Mouse (Mus musculus): ENCODE data around the gene Fam219a.
A peak's percentile ranks its signal among the peaks of the same experiment; 100 is the strongest.

The Fam219a gene

DNA sequence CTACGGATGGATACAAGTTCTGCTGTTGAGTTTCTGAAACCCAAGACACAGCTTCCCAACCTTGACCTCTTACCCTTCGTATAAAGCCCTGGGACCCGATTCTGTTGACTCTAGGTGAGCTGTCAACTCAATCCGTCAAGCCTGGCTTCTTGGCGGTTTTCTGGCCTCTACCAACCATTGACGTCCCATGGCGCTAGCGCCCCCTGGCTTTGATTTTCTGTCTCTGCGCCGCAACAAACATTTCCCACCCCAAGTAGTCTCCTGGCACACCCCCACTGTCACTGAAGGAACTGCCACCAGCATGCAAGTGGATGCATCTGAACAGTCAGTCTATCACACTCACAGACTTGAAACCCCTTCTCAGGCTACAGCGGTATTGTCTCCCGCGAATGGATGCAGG, 63.2 kb downstream of the Fam219a start:
- DNase-seq (ENCODE audit: low spot score in 2 of 2), result peak in 1 of 2 experiments; percentile 60

DNA sequence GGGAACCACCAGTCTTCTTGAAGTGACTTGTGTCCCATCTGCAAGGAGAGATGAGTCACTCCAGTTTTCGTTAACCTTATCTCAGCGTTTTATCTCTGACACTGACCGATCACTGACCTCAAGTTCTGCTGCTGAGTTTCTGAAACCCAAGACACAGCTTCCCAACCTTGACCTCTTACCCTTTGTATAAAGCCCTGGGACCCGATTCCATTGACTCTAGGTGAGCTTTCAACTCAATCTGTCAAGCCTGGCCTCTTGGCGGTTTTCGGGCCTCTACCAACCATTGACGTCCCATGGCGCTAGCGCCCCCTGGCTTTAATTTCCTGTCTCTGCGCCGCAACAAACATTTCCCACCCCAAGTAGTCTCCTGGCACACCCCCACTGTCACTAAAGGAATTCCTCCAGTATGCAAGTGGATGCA, 64.2 kb downstream of the Fam219a start:
- peak in 1 of 2 experiments; percentile 18 for DNase-seq (ENCODE audit: low spot score in 2 of 2)

DNA sequence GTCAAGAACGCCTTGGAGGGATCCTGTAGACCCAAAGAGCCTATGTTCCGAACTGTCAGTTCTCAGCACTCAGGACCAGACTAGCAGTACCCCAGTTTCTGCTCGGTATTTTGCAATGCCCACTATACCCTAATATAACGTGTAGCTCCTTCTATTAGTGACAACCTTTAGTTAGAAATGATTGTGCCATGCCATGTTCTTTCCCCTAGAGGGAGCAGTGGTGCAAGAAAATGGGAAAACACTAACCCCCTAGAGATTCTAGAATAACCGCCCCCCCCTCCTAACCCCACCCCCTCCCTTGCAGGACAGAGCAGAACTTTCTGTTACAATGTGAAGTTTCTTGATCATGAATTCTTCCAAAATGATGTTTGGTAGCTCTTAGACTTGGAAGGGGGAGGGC, 65.0 kb downstream of the Fam219a start:
- no peak for DNase-seq (ENCODE audit: low spot score in 2 of 2)

DNA sequence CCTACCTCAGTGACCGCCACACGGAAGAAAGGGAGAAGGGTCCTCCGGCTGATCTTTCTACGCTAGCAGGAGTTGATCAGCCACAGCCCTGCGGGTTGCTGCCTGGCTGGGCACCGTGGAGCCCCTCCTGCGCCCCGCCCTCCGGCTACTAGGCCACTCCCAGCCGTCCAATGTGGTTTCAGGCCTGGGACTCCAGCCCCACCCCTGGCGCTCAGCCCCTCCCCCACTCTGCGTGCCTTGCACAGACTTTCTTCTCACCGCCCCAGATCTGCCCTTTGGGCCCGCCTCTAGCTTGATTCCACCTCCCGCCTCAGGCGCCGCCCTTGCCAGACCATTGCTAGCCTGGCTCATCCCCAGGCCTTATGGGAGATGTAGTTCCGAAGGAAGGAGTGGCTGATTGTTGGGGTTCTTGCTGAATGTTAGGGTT, 66.3 kb downstream of the Fam219a start, which contains the start of gene AI464131:
Gene AI464131, minus strand, starts transcription at position 91 of the 427 bp plus-strand sequence.
- DNase-seq (ENCODE audit: low spot score in 2 of 2), result peak; percentile 92 to 93

DNA sequence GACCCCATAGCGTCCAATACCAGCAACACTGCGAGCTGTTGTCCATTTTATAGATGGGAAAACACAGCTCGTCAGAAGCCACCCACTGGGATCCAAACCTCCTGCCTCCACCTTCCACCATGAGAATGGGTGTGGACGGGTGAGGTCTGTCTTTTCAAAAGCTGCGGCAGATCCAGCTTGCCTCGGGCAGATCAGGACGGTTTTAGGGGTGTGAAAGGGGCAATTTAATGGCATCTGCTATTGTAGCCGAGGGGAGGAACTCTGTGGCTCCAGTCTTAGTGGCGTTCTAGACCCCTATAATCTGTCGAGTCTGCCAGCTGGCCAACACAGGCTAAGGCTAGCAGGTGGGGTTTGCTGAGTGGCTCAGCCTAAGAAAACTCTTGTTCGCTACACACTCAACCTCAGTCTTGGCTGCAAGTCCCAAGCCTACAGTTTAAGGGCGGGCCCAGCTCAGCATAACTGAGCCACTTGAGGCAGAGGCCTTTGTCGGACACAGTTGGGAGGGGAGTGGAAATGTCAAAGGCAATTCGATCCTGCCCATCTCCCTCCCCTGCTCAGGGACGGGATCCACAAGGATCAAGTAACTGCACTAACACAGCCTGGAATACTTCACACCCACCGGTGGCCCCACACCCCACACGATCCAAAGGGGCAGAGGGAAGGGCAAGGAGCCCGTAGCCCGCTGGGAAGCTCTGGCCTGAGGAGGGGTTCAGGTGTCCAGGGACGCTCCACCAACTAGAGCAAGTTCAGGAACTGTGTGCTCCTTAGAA, 67.0 kb downstream of the Fam219a start:
- peak in 1 of 2 experiments; percentile 5 for DNase-seq (ENCODE audit: low spot score in 2 of 2)

DNA sequence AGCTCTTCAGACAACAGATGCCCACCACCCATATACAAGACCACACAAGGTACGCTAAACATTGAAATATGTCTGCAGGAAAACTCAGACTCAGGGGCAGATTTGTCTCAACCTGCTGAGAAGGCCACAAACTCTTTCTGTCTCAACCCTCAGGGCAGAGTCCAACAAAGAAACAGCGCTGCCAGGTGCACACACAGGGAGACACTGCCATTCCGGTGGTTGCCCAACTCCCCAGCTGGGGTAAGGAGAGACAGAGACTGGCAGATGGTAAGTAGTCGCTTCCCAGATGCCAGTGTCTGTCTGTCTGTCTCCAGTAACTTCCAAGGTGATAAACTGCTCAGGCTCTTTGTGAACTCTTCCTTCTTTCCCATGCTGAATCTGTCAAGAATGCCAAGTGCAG, 68.6 kb downstream of the Fam219a start:
- no peak for DNase-seq (ENCODE audit: low spot score in 2 of 2)

DNA sequence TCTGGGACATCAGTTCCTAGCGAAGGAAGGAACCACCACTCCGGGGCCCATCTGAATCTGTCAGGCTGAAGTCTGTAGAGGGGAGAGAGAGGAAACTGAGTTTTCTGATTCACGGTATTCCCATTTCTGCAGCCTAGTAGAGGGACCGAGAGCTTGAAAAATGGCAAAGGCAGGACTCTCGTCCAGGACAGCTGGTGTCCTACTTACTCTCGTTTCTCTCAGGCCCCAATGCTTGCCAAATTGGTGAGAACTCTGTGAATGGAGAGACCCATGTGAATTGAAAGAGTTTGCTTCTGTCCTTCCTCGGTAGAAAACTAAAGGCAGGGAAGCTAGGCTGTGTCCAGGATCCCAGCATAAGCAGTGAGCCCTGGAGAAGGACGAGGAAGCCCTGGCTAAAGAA, 69.7 kb downstream of the Fam219a start:
- DNase-seq (ENCODE audit: low spot score in 2 of 2), result no peak

DNA sequence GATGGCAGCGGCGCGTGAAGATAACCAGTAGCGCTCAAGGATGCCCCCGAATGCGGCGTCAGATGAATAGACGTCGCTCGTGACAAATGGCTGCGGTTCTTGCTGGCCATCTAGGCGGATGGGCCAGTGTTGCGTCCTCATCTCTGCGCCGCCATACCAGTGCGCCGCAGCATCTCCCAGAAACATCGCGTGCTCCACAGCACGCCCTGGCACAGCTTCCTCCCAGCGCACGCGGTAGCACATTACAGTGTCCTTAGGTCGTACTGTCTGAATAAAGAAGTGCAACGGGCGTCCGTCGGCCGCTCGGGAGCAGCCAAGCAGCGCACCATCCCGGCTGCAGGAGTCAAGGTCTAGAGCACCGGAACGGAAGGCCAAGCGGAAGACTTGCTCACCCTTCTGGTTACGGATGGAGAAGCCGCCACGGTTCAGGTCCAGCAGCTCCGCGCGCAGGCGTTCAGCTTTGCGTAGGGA, 70.4 kb downstream of the Fam219a start:
- DNase-seq (ENCODE audit: low spot score in 2 of 2), result no peak

DNA sequence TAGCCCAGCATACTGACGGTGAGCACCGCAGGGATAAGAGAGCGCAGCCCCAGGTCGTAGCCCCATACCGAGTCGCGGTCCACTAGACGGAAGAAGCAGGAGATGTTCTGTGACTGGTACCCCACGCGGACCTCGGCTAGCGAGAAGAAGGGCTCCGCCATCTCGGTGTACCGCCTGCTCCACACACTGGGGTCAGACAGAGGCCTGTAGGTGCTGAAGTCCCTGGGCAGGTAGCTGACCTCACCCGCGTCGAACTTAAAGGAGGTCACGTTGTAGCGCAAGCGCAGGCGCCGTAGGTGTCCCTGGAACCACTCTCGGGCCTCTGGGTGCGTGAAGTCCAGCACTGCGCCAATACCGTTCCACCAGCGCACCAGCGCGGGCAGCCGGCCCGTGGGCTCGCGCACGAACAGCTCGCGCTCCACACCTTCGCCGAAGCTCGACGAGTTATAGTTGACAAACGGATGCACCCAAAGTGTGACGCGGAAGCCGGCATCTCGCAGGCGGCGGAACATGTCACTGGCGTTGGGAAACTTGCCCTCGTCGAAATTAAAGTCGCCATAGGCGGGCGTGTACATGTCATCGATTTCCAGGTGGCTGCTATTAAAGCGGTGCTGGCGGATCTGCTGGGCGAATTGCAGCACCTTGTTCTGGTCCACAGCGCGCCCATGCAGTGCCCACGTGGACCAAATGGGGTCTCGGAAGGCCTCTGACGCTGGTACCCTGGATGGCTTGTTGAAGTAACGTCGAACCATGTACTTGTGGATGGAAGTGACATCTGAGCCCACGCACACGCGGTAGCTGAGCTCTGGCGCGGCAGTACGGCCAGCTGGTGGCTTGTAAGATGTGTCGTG, 71.1 kb downstream of the Fam219a start:
- no peak for DNase-seq (ENCODE audit: low spot score in 2 of 2)

DNA sequence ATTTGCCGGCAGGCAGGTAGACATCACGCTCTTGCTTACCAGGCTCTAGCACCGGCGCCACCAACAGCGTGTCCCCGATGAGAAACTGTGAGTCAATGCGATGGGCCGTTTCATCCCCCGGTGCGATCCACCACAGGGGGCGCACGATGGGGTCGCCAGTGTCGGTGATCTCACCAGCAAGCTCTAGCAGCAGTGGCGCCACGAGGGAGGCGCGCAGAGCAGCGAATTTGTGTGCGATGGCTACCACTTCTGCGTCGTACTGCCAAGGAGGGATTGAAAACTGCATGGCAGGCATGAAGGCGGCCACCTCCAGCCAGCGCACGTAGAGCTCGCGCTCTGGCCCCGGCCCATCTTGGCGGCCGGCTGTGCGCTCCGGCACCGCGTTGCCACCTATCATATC, 71.8 kb downstream of the Fam219a start:
- no peak for DNase-seq (ENCODE audit: low spot score in 2 of 2)

DNA sequence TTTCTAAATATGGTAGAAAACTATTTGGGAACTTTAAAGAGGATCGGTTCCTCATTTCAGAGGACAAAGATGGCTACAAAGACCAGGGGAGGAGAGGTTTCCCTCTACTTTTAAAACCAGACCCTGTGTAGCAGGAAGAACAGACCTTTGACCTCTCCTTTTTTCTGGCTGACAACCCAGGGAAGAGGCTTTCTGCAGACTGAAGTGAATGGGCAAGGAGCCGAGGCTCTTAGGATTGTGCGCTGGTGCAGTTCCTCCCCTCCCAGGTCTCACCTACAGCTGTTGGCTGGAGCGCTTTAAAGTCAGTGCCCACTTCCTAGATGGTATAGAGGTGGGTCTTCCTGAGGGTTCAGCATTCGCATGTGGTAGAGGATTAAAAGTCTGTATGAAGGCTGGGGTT, 72.3 kb downstream of the Fam219a start:
- DNase-seq (ENCODE audit: low spot score in 2 of 2), result no peak

DNA sequence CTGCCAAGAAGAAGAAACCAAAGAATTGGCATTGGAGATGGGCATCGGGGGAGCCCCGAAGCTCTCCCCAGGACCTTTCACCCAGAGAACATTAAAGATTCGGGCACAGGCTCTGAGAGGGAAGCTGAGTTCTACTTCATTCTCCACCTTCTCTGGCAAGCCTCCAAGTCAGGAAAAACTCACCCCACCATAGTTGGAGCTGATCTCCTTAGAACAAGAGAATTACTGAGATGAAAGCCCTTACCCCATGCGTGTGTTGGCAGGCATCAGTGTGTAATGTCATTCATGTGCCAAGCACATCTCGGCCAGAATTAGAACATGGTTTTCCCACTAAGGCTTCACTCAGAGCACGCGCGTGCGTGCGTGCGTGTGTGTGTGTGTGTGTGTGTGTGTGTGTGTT, 73.5 kb downstream of the Fam219a start:
- DNase-seq (ENCODE audit: low spot score in 2 of 2), result peak; percentile 65 to 81

DNA sequence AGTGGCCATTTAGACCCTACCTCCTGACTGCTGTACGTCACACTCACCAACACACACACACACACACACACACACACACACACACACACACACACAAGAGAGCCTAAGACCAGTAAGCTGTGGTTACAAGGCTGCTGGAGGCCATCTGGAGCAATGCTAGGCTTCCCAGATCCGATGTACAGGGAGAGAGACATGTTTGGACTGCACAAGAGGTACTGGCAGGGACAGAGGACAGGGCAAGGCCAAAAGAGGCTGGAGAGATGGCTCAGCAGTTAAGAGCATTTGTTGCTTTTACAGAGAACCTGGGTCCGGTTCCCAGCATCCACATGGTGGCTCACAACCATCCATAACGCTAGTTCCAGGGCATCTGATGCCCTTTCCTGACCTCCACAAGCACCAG, 74.3 kb downstream of the Fam219a start:
- DNase-seq (ENCODE audit: low spot score in 2 of 2), result no peak

DNA sequence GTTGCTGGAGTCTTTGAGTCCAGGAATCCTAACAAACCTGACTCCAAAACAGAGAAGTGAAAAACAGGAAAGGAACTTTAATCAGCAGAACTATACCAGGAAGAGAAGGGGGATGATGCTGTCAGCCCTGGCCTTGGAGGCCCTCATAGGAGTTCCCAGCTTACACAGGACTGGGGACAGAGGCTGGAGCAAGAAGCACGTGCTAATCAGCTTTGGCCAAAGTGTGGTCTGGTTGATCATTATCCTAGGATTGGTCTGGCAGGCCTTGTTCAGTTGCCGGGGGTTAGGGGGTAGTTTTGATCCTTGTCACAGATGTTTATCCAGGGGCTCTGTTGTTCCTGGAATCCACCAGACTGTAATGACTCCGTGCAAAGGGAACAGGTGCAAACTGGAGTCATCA, 75.0 kb downstream of the Fam219a start:
- no peak for DNase-seq (ENCODE audit: low spot score in 2 of 2)

DNA sequence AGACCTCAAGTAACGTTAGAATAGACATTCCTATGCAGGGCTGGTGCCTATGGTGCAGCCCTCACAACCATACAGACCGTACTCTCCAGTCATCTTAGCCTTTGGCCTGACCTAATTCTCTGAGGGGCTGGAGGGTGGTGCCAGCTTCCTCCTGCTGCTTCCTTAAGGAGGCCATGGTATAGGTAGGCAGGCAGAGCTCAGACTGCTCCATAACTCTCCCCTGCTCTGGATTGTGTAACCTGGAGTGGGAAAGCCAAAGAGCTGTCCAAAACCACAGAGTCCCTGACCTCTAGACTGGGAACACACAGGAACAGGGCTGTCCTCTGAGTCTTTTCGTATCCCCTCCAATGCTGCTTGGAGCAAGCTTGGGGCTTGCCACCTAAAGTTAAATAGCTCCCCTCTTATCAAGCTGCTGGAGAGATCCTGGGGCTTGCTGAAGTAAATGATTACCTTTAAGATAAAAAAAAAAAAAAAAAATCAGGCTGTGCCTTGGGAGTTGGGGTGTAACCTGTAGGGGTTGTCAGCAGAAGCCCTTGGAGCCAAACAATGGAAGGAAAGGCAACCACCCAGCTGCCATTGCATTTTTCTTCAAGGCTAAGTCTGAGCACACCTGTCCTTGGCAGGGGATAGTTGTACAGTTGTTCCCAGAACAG, 75.7 kb downstream of the Fam219a start:
- no peak for DNase-seq (ENCODE audit: low spot score in 2 of 2)

DNA sequence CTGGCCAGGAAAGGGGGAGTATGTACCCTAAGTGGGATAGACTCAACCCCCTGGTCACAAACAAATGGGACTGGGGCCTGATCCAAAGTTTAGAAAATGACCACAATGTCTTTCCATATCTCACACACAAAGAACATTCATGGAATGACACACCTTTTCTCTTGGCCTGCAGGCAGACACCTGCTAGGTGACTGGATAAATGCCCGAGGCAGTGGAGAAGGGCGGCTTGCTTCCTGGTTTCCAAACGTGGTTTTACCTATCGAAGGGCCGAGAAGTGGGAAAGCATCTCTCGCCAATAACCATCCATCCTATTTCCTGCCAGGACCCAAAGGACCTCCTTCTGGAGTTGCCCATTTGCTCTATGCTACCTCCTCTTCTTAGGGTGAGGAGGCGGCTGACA, 76.4 kb downstream of the Fam219a start:
- DNase-seq (ENCODE audit: low spot score in 2 of 2), result no peak

DNA sequence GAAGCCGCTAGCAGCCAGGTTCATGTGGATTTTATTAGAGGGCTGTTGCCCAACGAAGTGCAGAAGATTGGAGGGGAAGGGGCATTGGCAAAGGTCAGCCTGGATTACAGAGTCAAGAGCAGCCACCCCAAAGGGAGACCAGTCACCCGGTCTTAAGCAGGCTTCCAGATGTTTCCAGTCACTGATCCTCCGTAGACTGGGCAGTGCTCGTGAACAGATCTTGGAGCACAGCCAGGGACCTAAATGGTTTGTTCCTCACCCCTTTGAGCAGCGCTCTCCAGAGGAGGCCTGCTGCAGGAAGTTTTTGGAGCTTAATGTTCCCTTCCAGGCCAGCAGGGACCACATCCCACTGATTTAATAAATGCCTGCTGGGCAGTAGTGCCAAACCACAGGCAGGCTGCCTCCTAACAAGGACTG, 87.7 kb downstream of the Fam219a start:
- DNase-seq (ENCODE audit: low spot score in 2 of 2), result no peak

DNA sequence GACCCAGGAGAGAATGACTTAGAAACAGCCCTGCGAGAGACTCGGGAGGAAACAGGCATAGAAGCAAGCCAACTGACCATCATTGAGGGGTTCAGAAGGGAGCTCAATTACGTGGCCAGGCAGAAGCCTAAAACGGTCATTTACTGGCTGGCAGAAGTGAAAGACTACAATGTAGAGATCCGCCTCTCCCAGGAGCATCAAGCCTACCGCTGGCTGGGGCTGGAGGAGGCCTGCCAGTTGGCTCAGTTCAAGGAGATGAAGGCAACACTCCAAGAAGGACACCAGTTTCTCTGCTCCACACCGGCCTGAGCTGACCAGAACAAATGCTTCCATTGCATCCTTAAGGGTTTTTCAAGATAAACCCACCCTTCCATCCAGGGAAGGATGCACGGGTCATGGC, 89.1 kb downstream of the Fam219a start:
- no peak for DNase-seq (ENCODE audit: low spot score in 2 of 2)

DNA sequence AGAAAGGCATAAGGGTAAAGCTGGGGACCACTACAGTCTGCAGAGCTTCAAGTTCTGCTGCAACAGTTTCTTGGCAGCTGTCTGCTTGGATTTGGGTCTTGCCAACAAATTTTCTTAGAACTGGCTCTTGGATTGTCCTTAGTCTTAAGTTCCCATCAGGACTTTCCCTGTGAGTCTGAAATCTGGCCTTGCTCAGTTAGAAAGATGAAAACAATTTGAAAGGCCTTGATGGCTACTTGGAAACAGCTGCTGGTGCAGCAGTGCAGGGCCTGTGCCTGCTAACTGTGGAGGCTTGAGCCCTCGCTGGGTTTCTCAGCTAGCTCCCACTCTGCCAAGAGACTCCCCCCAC, 89.9 kb downstream of the Fam219a start:
- no peak for DNase-seq (ENCODE audit: low spot score in 2 of 2)

DNA sequence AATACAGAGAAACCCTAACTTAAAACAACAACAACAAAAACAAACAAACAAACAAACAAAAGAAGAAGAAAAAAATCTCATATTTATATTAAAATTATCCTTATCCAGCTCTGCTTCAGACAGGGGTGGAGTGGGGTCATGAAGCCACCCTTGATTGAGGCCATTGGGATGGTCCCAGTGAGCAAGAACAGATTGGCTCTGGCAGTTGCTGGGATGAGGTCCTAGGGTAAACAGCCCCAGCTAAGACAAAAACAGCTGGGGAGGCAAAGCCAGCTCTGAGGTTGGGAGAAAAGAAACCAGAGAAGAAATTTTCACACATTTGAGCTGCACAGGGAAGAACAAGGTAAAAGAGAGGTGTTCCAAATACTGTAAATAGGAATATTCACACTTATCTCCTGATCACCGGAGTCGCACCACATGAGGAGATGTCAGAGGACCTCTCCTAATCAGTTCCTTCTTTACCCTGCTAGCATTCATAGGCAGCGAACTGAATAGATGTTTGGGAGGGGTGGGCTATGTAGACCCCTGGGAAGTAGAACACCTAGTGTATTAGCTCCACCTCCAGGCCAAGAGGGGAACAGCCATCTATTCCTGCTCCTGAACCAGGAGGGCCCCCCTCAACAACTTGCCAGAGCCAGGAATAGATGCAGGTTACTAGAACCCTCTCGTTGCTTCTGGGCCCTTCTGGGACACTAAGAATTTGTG, 90.4 kb downstream of the Fam219a start:
- no peak for DNase-seq (ENCODE audit: low spot score in 2 of 2)

DNA sequence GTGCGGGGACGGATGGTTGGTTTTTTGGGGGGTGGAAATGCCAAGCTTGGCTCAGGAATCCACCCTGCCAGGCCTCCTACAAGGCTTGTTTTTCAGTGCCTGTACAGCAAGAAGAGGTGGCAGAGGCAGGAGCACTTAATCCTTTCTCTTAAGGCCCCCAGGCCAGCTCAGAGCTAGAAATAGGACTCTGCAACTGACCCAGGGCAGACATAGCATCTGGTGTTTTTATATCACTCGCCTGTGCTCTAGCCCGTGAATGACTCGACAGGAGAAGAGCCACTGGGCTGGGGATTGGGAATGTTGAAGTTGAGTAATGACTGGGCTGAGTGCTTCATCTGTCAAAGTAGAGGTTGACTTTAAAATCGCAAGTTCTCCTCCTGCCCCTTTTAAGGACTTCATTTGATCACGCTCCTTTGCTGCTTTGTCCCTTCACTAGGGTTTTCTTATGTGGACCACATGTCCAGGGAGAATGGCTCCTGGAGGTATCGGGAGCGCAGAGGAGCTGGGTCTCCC, 91.6 kb downstream of the Fam219a start:
- DNase-seq (ENCODE audit: low spot score in 2 of 2), result no peak

DNA sequence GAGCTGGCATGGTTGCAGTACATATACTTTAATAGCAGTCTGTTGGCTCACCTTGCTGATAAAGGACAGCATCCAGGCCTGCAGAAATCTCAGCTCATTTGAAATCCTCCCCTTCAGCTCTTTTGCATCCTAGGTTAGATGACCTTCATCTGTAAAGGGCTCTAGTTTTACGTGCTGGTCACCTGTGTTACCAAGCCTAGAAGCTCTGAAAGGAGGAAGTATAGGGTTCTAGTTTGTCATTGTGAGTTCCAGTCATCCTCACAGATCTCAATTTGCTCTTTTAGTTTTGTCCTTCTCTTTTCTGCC, 98.0 kb downstream of the Fam219a start:
- no peak for DNase-seq (ENCODE audit: low spot score in 2 of 2)

Data from frontal cortex, postnatal 10 days (tissue).